Mouse (Mus musculus) limb, embryonic 12.5 days (tissue): ENCODE measurements at regions not wholly inside any gene's neighbourhood (a gene's known extent, or its start where the extent isn't known, plus 50 kb on each side); places are given as distances from the start of the nearest gene placed in this dataset.

ENCODE experiments used
- ATAC-seq: fragments of 200-750 bp; cut with Nextera tagmentation; 2 replicates; pipeline ENCODE4 v1.8.0; 2017; ENCODE audit warnings: low read depth, moderate TSS enrichment; ENCODE audit not compliant: insufficient number of reproducible peaks, insufficient read depth, low FRiP score, low TSS enrichment
- H3K27ac ChIP-seq: fragments of 300-500 bp; sonication (generic); 2 replicates; pipeline ENCODE4 v1.5.1; 2016; ENCODE audit warnings: mild to moderate bottlenecking, moderate library complexity
- H3K27me3 ChIP-seq: fragments of 300-500 bp; sonication (generic); 2 replicates; pipeline ENCODE4 v1.6.1; 2016; ENCODE audit warnings: mild to moderate bottlenecking, moderate library complexity
- H3K36me3 ChIP-seq: fragments of 300-500 bp; sonication (generic); 2 replicates; pipeline ENCODE4 v1.6.1; 2016; ENCODE audit warnings: mild to moderate bottlenecking, moderate library complexity
- H3K4me1 ChIP-seq: fragments of 300-500 bp; sonication (generic); replicated peaks from 2 replicates; pipeline ENCODE4 v1.6.1; 2016
- H3K4me2 ChIP-seq: fragments of 300-500 bp; sonication (generic); 2 replicates; pipeline ENCODE4 v1.6.1; 2016; ENCODE audit warnings: mild to moderate bottlenecking, moderate library complexity
- H3K4me3 ChIP-seq: fragments of 300-500 bp; sonication (generic); replicated peaks from 2 replicates; pipeline ENCODE4 v1.5.1; 2016; ENCODE audit warnings: mild to moderate bottlenecking
- H3K9ac ChIP-seq: fragments of 300-500 bp; sonication (generic); replicated peaks from 2 replicates; pipeline ENCODE4 v1.6.1; 2016; ENCODE audit warnings: mild to moderate bottlenecking, moderate library complexity
- H3K9me3 ChIP-seq: fragments of 300-500 bp; sonication (generic); 2 replicates; pipeline ENCODE4 v1.6.1; 2016; ENCODE audit warnings: mild to moderate bottlenecking, moderate library complexity
- WGBS: fragments of 180-500 bp; shearing (Covaris S2); methylation state at CpG from one replicate; pipeline ENCODE4 v1.1.7; 2016; 5-methylcytosine and 5-hydroxymethylcytosine counted together

DNA sequence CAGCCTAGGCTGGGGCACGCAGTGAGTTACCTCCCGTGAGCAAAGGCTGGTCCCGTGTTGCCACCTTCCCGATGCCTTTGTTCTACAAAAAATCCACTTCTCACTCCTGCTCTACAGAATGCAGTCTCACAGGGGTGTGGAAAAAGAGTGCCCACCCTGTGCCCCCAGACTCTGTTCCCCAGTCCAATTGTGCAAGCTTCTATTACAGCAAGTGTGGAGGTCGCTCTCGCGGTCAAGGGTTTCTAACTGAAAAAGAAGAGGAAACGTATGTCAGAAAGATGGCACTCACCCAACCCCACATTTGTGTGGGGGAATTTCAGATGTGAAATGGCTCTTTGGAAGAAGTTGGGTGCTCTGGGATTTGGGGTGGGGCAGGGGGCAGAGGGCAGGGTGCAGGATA is 110.9 kb upstream of the Irf2bp2 start:
- Histone ChIP-seq H3K9me3 (no peaks in the 10 kb centered on the region), H3K4me3 (no peak overlapping the region), H3K9ac (no peak overlapping the region), H3K4me1 (peaks cover 13% of the 10 kb centered on the region), H3K27me3 (0 out of 2 replicates have a peak, but pooled peaks cover 5% of the 10 kb centered on the region), H3K4me2 (no peak overlapping the region), H3K36me3 (no peaks in the 10 kb centered on the region), H3K27ac (no peak overlapping the region)
- ATAC-seq, result no peak
- 94% methylated on average over 8 of the region's 8 CpGs for WGBS

GRCm38 (mm10) chr8:126703546-126703945 is 109.8 kb upstream of the Irf2bp2 start:
- H3K4me1 ChIP-seq, result peaks cover 24% of the 10 kb centered on the region
- H3K27me3 ChIP-seq, result 0 out of 2 replicates have a peak, but pooled peaks cover 5% of the 10 kb centered on the region
- no peak for ATAC-seq
- no peaks in the 10 kb centered on the region for H3K9me3 ChIP-seq
- H3K36me3 ChIP-seq, result no peaks in the 10 kb centered on the region
- WGBS, result 86% methylated on average over 5 of the region's 5 CpGs
- H3K27ac ChIP-seq, result no peak overlapping the region; the same call in 1 of the 2 replicates
- no peak overlapping the region for H3K4me3 ChIP-seq
- H3K9ac ChIP-seq, result no peak overlapping the region
- H3K4me2 ChIP-seq, result no peak overlapping the region

DNA sequence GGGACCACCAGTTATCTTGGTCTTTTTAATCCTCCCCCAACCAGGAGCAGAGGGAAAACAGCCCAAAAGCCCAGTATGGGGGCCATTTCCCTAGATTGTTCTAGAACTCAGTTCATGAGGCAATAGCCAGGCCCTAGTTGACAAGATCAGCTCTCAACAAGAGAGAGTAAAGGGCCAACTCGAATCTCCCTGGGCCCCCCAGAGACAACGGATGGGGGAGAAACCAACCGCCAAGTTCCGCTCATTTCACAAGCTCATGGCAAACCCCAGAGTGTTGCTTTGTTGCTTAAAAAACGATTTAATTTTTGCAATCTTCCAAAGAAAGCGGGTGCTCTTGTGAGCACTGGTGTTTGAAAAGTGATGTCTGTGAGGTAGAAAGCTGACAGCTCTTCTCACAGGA is 108.5 kb upstream of the Irf2bp2 start:
- Histone ChIP-seq H3K4me2 (no peak overlapping the region), H3K4me3 (no peak overlapping the region), H3K36me3 (no peaks in the 10 kb centered on the region), H3K9ac (no peak overlapping the region), H3K4me1 (peaks cover 20% of the 10 kb centered on the region), H3K9me3 (no peaks in the 10 kb centered on the region), H3K27ac (no peak overlapping the region), H3K27me3 (0 out of 2 replicates have a peak, but pooled peaks cover 5% of the 10 kb centered on the region)
- 84% methylated on average over 6 of the region's 6 CpGs for WGBS
- no peak for ATAC-seq

GRCm38 (mm10) chr8:126699389-126699775 is 105.6 kb upstream of the Irf2bp2 start:
- Histone ChIP-seq H3K4me1 (peaks cover 25% of the 10 kb centered on the region), H3K4me2 (0 out of 2 replicates have a peak overlapping the region, but pooled peaks have one; percentile 17), H3K27me3 (no peaks in the 10 kb centered on the region), H3K27ac (peak overlapping the region; percentile 91), H3K36me3 (no peaks in the 10 kb centered on the region), H3K9ac (no peak overlapping the region), H3K9me3 (no peaks in the 10 kb centered on the region), H3K4me3 (no peak overlapping the region)
- WGBS, result 23% methylated on average over 6 of the region's 6 CpGs
- ATAC-seq, result peak; percentile 53; the same call in 1 of the 2 replicates

GRCm38 (mm10) chr8:126698601-126699388 is 105.0 kb upstream of the Irf2bp2 start:
- Histone ChIP-seq H3K4me3 (no peak overlapping the region), H3K27ac (peak overlapping the region; percentile 91), H3K4me1 (peaks cover 25% of the 10 kb centered on the region), H3K9ac (no peak overlapping the region), H3K9me3 (no peaks in the 10 kb centered on the region), H3K36me3 (no peaks in the 10 kb centered on the region), H3K4me2 (0 out of 2 replicates have a peak overlapping the region, but pooled peaks have one; percentile 17), H3K27me3 (no peaks in the 10 kb centered on the region)
- ATAC-seq, result no peak
- 27% methylated on average over 7 of the region's 7 CpGs for WGBS

DNA sequence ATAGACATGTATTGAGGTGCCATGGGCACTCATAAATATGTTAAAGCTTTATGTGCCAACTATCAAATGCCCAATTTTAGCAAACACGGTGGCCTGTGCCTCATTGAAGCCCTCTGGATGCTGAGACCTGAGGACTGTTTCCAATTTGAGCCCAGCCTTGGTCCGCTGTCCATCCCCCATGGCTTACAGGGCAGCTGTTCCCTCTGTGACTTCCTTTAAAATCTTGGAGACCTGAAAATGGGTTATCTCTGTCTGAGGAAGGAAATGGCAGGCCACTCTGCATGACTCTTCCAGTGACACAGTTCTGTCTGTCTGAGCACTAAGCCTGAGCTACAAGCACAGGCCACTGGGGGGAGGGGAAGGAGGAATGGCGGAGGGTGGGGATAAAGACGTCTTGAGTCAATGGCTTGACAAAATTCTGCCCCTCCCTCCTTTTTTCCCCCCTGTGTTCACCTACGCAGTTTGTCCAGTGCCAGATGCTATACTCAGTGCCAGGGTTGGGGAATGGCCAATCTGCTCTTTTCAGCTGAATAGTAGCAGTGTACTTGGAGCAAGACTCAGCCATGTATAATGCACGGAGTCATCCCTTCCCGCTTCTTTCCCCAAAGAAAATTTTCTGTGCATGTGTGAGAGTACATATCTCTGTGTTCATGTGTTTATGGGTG is 102.7 kb upstream of the Irf2bp2 start:
- WGBS, result 73% methylated on average over 7 of the region's 7 CpGs
- no peak overlapping the region for H3K9ac ChIP-seq
- ATAC-seq, result no peak
- no peaks in the 10 kb centered on the region for H3K36me3 ChIP-seq
- H3K4me1 ChIP-seq, result peaks cover 25% of the 10 kb centered on the region
- H3K27ac ChIP-seq, result no peak overlapping the region
- no peak overlapping the region for H3K4me3 ChIP-seq
- H3K9me3 ChIP-seq, result no peaks in the 10 kb centered on the region
- no peak overlapping the region for H3K4me2 ChIP-seq
- H3K27me3 ChIP-seq, result no peaks in the 10 kb centered on the region

DNA sequence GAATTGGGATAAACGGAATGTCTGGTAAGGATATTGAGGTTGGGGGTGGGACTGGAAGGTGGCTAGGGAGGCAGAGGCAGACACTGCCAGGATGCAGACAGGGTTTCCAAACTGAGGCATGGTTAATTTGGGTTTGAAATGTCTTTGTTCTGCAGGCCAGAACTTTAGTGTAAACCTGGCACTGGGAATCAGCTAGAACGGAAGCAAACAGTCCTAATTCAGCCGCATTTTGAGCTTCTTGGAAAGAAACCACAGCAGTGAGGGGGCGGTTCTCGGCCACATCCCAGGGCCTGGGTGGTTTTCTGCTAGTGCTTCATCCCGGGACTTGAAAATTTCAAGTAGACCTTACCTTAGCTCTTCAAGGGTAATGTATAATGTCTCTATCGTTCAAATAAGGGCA is 100.6 kb upstream of the Irf2bp2 start:
- Histone ChIP-seq H3K27ac (no peak overlapping the region), H3K36me3 (no peaks in the 10 kb centered on the region), H3K27me3 (no peaks in the 10 kb centered on the region), H3K9ac (no peak overlapping the region), H3K9me3 (no peaks in the 10 kb centered on the region), H3K4me1 (peaks cover 18% of the 10 kb centered on the region), H3K4me2 (no peak overlapping the region), H3K4me3 (no peak overlapping the region)
- no peak for ATAC-seq
- WGBS, result 78% methylated on average over 7 of the region's 7 CpGs

DNA sequence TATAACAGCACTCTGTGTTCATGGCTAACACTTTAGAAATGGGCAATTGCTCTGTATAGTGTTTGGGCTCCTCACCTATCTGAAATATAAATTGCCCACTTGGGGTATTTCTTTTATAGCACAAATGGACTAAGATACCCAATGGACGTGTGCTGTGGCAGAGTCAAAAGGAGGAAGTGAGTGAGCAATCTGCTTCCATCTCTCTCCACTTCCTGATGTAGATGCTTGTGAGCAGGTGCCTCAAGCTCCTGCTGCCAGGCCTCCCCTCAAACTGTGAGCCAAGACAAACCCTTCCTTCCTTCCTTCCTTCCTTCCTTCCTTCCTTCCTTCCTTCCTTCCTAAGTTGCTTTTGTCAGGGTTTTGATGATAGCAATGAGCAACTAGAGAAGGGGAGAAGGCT is 99.9 kb upstream of the Irf2bp2 start:
- no peak overlapping the region for H3K4me2 ChIP-seq
- peaks cover 11% of the 10 kb centered on the region for H3K4me1 ChIP-seq
- no peaks in the 10 kb centered on the region for H3K9me3 ChIP-seq
- no peaks in the 10 kb centered on the region for H3K27me3 ChIP-seq
- WGBS, result 76% methylated on average over 1 of the region's 1 CpGs
- no peak overlapping the region for H3K4me3 ChIP-seq
- no peak overlapping the region for H3K27ac ChIP-seq
- no peak overlapping the region for H3K9ac ChIP-seq
- no peak for ATAC-seq
- no peaks in the 10 kb centered on the region for H3K36me3 ChIP-seq

DNA sequence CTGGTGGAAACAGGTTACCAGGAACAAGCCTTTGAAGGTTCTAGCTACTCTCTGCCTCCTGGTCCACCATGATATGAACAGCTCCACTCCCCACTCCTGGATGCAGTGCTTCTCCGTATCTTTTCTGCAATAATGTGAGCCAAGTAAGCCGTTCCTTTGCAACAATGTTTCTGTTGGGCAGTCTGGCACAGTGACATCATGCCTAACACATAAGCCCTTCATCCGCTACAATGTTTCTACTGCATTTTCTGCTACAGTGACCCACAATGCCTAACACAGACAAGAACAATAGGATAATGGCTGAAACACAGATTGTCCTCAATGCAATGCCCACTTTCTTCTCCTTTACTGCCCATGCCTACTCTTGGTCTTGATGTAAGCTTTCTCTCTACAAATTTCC is 98.9 kb upstream of the Irf2bp2 start:
- WGBS, result 93% methylated on average over 3 of the region's 3 CpGs

GRCm38 (mm10) chr8:126692263-126692662 is 98.5 kb upstream of the Irf2bp2 start:
- H3K27me3 ChIP-seq, result no peaks in the 10 kb centered on the region
- WGBS, result 70% methylated on average over 3 of the region's 3 CpGs
- H3K4me3 ChIP-seq, result no peak overlapping the region
- H3K9ac ChIP-seq, result no peak overlapping the region
- ATAC-seq, result no peak
- peaks cover 5% of the 10 kb centered on the region; the same call in 1 of the 2 replicates for H3K4me1 ChIP-seq
- H3K4me2 ChIP-seq, result no peak overlapping the region
- H3K9me3 ChIP-seq, result no peaks in the 10 kb centered on the region
- no peaks in the 10 kb centered on the region for H3K36me3 ChIP-seq
- no peak overlapping the region for H3K27ac ChIP-seq

More for the DNA sequence above, 98.9 kb upstream of the Irf2bp2 start:
- Histone ChIP-seq H3K4me3 (no peak overlapping the region), H3K4me1 (peaks cover 5% of the 10 kb centered on the region; the same call in 1 of the 2 replicates), H3K4me2 (no peak overlapping the region), H3K9me3 (no peaks in the 10 kb centered on the region), H3K9ac (no peak overlapping the region), H3K27me3 (no peaks in the 10 kb centered on the region), H3K36me3 (no peaks in the 10 kb centered on the region), H3K27ac (no peak overlapping the region)
- no peak for ATAC-seq

- Histone ChIP-seq H3K9ac (no peak overlapping the region), H3K4me2 (no peak overlapping the region), H3K9me3 (no peaks in the 10 kb centered on the region), H3K27ac (no peak overlapping the region), H3K4me1 (no peaks in the 10 kb centered on the region), H3K36me3 (no peaks in the 10 kb centered on the region), H3K27me3 (no peaks in the 10 kb centered on the region), H3K4me3 (no peak overlapping the region)
- no peak for ATAC-seq
- 80% methylated on average over 5 of the region's 5 CpGs for WGBS
These were observed 94.7 kb upstream of the Irf2bp2 start for GRCm38 (mm10) chr8:126688450-126688849.
